Mouse (Mus musculus) MEL (cell line): ENCODE measurements around the gene Calml3.

Source experiments
- BHLHE40 ChIP-seq: IDR thresholded peaks from 2 replicates; pipeline ENCODE4 v1.6.1; 2012; ENCODE audit warnings: low read depth, mild to moderate bottlenecking, inconsistent platforms, low read length, improper control_type of control experiment, borderline replicate concordance
- CHD1 ChIP-seq: IDR thresholded peaks from 2 replicates; pipeline ENCODE4 v1.6.1; 2012; ENCODE audit warnings: low read depth, mild to moderate bottlenecking, inconsistent platforms, low read length, improper control_type of control experiment
- CHD2 ChIP-seq: IDR thresholded peaks from 2 replicates; pipeline ENCODE4 v1.6.1; 2011; ENCODE audit warnings: low read length, improper control_type of control experiment
- CTCF ChIP-seq, 3 experiments: IDR thresholded peaks in 2 of 3; conservative IDR thresholded peaks in 1 of 3; 2 replicates each; pipeline ENCODE4 v1.5.1; 2011 to 2012; ENCODE audit warnings: low read length in 3 of 3, low read depth in 2 of 3, mild to moderate bottlenecking in 2 of 3, improper control_type of control experiment in 1 of 3, inconsistent platforms in 1 of 3, mixed read lengths in 1 of 3, moderate library complexity in 1 of 3; ENCODE audit not compliant: control insufficient read depth in 1 of 3, insufficient read depth in 1 of 3, poor library complexity in 1 of 3, severe bottlenecking in 1 of 3
- EP300 ChIP-seq, 2 experiments: IDR thresholded peaks; 2 replicates each; pipeline ENCODE4 v1.6.1; 2011; ENCODE audit warnings: improper control_type of control experiment in 2 of 2, low read length in 2 of 2, low read depth in 1 of 2, mild to moderate bottlenecking in 1 of 2
- GABPA ChIP-seq: IDR thresholded peaks from 2 replicates; pipeline ENCODE4 v1.6.1; 2012; ENCODE audit warnings: low read depth, mild to moderate bottlenecking, inconsistent platforms, low read length, improper control_type of control experiment, moderate library complexity
- GATA1 ChIP-seq: IDR thresholded peaks from 2 replicates; pipeline ENCODE4 v1.6.1; 2011; ENCODE audit warnings: low read depth, low read length, improper control_type of control experiment
- MYC ChIP-seq: IDR thresholded peaks from 2 replicates; pipeline ENCODE4 v1.6.1; 2011; ENCODE audit warnings: low read depth, mild to moderate bottlenecking, low read length, improper control_type of control experiment, moderate library complexity
- POLR2A ChIP-seq, 2 experiments: IDR thresholded peaks; 2 replicates each; pipeline ENCODE4 v1.6.1; 2011 to 2012; ENCODE audit warnings: low read length in 2 of 2, mild to moderate bottlenecking in 2 of 2, control low read depth in 1 of 2, improper control_type of control experiment in 1 of 2, low read depth in 1 of 2, moderate library complexity in 1 of 2; ENCODE audit not compliant: control insufficient read depth in 1 of 2, insufficient read depth in 1 of 2, poor library complexity in 1 of 2
- POLR2AphosphoS2 ChIP-seq: IDR thresholded peaks from 2 replicates; pipeline ENCODE4 v1.6.1; 2011; ENCODE audit warnings: low read length, improper control_type of control experiment
- USF2 ChIP-seq, 2 experiments: IDR thresholded peaks; 2 replicates each; pipeline ENCODE4 v1.6.1; 2011 to 2012; ENCODE audit warnings: improper control_type of control experiment in 2 of 2, low read length in 2 of 2, borderline replicate concordance in 1 of 2, inconsistent platforms in 1 of 2, low read depth in 1 of 2, mild to moderate bottlenecking in 1 of 2; ENCODE audit not compliant: insufficient read depth in 1 of 2
- ZC3H11A ChIP-seq: IDR thresholded peaks from 2 replicates; pipeline ENCODE4 v1.6.1; 2012; ENCODE audit warnings: low read depth, mild to moderate bottlenecking, inconsistent platforms, low read length, improper control_type of control experiment
- ZMIZ1 ChIP-seq: IDR thresholded peaks from 2 replicates; pipeline ENCODE4 v1.6.1; 2012; ENCODE audit warnings: low read depth, mild to moderate bottlenecking, inconsistent platforms, low read length, improper control_type of control experiment, moderate library complexity

GRCm38 (mm10) chr13:3774991-3775390 lies 29.1 kb downstream of the Calml3 start:
- TF ChIP-seq BHLHE40 (no peak), GATA1 (no peak), MYC (no peak), CTCF (IDR thresholded peaks at IDR 0.05 in 2 of 3, conservative IDR thresholded peaks at IDR 0.05 in 1 of 3; ENCODE audit: control insufficient read depth in 1 of 3, insufficient read depth in 1 of 3, low read depth in 2 of 3, low read length in 3 of 3, poor library complexity in 1 of 3, severe bottlenecking in 1 of 3) (no peak), GABPA (no peak), POLR2A (IDR thresholded peaks at IDR 0.05; ENCODE audit: control insufficient read depth in 1 of 2, insufficient read depth in 1 of 2, low read depth in 1 of 2, low read length in 2 of 2, poor library complexity in 1 of 2) (no peak), EP300 (IDR thresholded peaks at IDR 0.05; ENCODE audit: low read depth in 1 of 2, low read length in 2 of 2) (no peak), ZMIZ1 (no peak), POLR2AphosphoS2 (no peak), ZC3H11A (no peak), CHD2 (no peak), USF2 (IDR thresholded peaks at IDR 0.05; ENCODE audit: borderline replicate concordance in 1 of 2, insufficient read depth in 1 of 2, low read depth in 1 of 2, low read length in 2 of 2) (no peak), CHD1 (no peak)
